Mouse (Mus musculus): ENCODE results near the gene Gpa33. TPM values are rescaled to one million over a fixed set of nuclear protein-coding genes. Genes with fewer than 3 reads are reported as not detected.
A peak's percentile ranks its signal among the peaks of the same experiment; 100 is the strongest.

The Gpa33 gene
- total and polyA plus RNA-seq, 3 experiments: not detected

GRCm38 (mm10) chr1:166167405-166167804 is 37.4 kb downstream of the Gpa33 start:
- no peaks in the 10 kb centered on the region; a peak in 1 of 4 replicates for H3K27me3 ChIP-seq (ENCODE audit: control insufficient read depth in 1 of 2, insufficient read depth in 2 of 2, low read length in 2 of 2)
- no peaks in the 10 kb centered on the region for H3K4me1 ChIP-seq (ENCODE audit: control insufficient read depth in 1 of 2, insufficient read depth in 2 of 2, low read length in 2 of 2)
- no peaks in the 10 kb centered on the region for H3K36me3 ChIP-seq (ENCODE audit: control insufficient read depth in 1 of 2, insufficient read depth in 2 of 2, low read length in 2 of 2)
- no peak overlapping the region for H3K27ac ChIP-seq (ENCODE audit: control insufficient read depth, low read depth, low read length)
- no peak for TF ChIP-seq UBTF (IDR thresholded peaks at IDR 0.05; ENCODE audit: borderline replicate concordance, insufficient read depth, low read depth, low read length)
- TF ChIP-seq TCF12 (IDR thresholded peaks at IDR 0.05; ENCODE audit: low read depth, low read length): peak; percentile 19; the same call in 1 of the 2 replicates
- TF ChIP-seq RAD21 (IDR thresholded peaks at IDR 0.05; ENCODE audit: low read depth, low read length): no peak
- TF ChIP-seq MYB (IDR thresholded peaks at IDR 0.05; ENCODE audit: low read depth, low read length): no peak
- peak in 1 of 2 experiments; percentile 18; a peak in 1 of 4 replicates for TF ChIP-seq EP300 (IDR thresholded peaks at IDR 0.05; ENCODE audit: low read depth in 1 of 2, low read length in 2 of 2)
- TF ChIP-seq TBP (IDR thresholded peaks at IDR 0.05; ENCODE audit: low read depth, low read length): no peak
- no peak for TF ChIP-seq NELFE (IDR thresholded peaks at IDR 0.05; ENCODE audit: low read depth, low read length)
- TF ChIP-seq MXI1 (IDR thresholded peaks at IDR 0.05; ENCODE audit: low read depth, low read length): no peak
- TF ChIP-seq GATA1 (IDR thresholded peaks at IDR 0.05; ENCODE audit: low read depth, low read length): peak; percentile 49; the same call in 1 of the 2 replicates
- no peak for TF ChIP-seq POLR2AphosphoS5 (IDR thresholded peaks at IDR 0.05; ENCODE audit: borderline replicate concordance, low read depth, low read length)
- no peak for TF ChIP-seq HCFC1 (IDR thresholded peaks at IDR 0.05; ENCODE audit: low read depth, low read length)
- TF ChIP-seq MYC (IDR thresholded peaks at IDR 0.05; ENCODE audit: low read depth, low read length): no peak
- TF ChIP-seq CHD1 (IDR thresholded peaks at IDR 0.05; ENCODE audit: low read depth, low read length): no peak
- H3K9me3 ChIP-seq (replicated peaks; ENCODE audit: insufficient read depth, low read length): no peaks in the 10 kb centered on the region
- no peaks in the 10 kb centered on the region for H3K79me2 ChIP-seq (ENCODE audit: control insufficient read depth, insufficient read depth, low read length, poor library complexity)
- no peak overlapping the region for H3K4me3 ChIP-seq (ENCODE audit: control insufficient read depth in 1 of 2, insufficient read depth in 1 of 2, low read depth in 2 of 2, low read length in 2 of 2)
- DNase-seq (ENCODE audit: low read depth, low spot score): no peak
- H3K9ac ChIP-seq (ENCODE audit: control insufficient read depth, low read depth, low read length, poor library complexity, severe bottlenecking): no peak overlapping the region

GRCm38 (mm10) chr1:166168017-166168416 is 38.0 kb downstream of the Gpa33 start:
- DNase-seq (ENCODE audit: low read depth, low spot score): no peak
- Histone ChIP-seq H3K9ac (ENCODE audit: control insufficient read depth, low read depth, low read length, poor library complexity, severe bottlenecking) (no peak overlapping the region), H3K27me3 (ENCODE audit: control insufficient read depth in 1 of 2, insufficient read depth in 2 of 2, low read length in 2 of 2) (no peaks in the 10 kb centered on the region; a peak in 1 of 4 replicates), H3K27ac (ENCODE audit: control insufficient read depth, low read depth, low read length) (no peak overlapping the region), H3K79me2 (ENCODE audit: control insufficient read depth, insufficient read depth, low read length, poor library complexity) (no peaks in the 10 kb centered on the region), H3K9me3 (replicated peaks; ENCODE audit: insufficient read depth, low read length) (no peaks in the 10 kb centered on the region), H3K4me1 (ENCODE audit: control insufficient read depth in 1 of 2, insufficient read depth in 2 of 2, low read length in 2 of 2) (no peaks in the 10 kb centered on the region), H3K36me3 (ENCODE audit: control insufficient read depth in 1 of 2, insufficient read depth in 2 of 2, low read length in 2 of 2) (no peaks in the 10 kb centered on the region), H3K4me3 (ENCODE audit: control insufficient read depth in 1 of 2, insufficient read depth in 1 of 2, low read depth in 2 of 2, low read length in 2 of 2) (no peak overlapping the region)
- TF ChIP-seq NELFE (IDR thresholded peaks at IDR 0.05; ENCODE audit: low read depth, low read length) (no peak), EP300 (IDR thresholded peaks at IDR 0.05; ENCODE audit: low read depth in 1 of 2, low read length in 2 of 2) (no peak), TBP (IDR thresholded peaks at IDR 0.05; ENCODE audit: low read depth, low read length) (no peak), MEF2A (IDR thresholded peaks at IDR 0.05; ENCODE audit: extremely low read depth, insufficient replicate concordance, low read depth, low read length, poor library complexity, severe bottlenecking) (no peak), MYC (IDR thresholded peaks at IDR 0.05; ENCODE audit: low read depth, low read length) (no peak), ZMIZ1 (IDR thresholded peaks at IDR 0.05; ENCODE audit: low read depth, low read length) (no peak), POLR2AphosphoS2 (IDR thresholded peaks at IDR 0.05; ENCODE audit: low read length) (no peak), E2F4 (IDR thresholded peaks at IDR 0.05; ENCODE audit: borderline replicate concordance, low read depth, low read length) (no peak), TCF12 (IDR thresholded peaks at IDR 0.05; ENCODE audit: low read depth, low read length) (no peak), SMC3 (IDR thresholded peaks at IDR 0.05; ENCODE audit: low read depth, low read length) (no peak), ZC3H11A (IDR thresholded peaks at IDR 0.05; ENCODE audit: low read depth, low read length) (no peak), CHD1 (IDR thresholded peaks at IDR 0.05; ENCODE audit: low read depth, low read length) (no peak), MXI1 (IDR thresholded peaks at IDR 0.05; ENCODE audit: low read depth, low read length) (no peak)

Data from MEL (cell line).